Mouse (Mus musculus) CH12.LX (cell line): Measurements from ENCODE around the gene Rhobtb3.

Source experiments
- BHLHE40 ChIP-seq: IDR thresholded peaks from 2 replicates; pipeline ENCODE4 v1.6.1; 2011; ENCODE audit warnings: mild to moderate bottlenecking, low read depth, low read length, improper control_type of control experiment
- CTCF ChIP-seq, 2 experiments: IDR thresholded peaks in 1 of 2; conservative IDR thresholded peaks in 1 of 2; 2 replicates each; pipeline ENCODE4 v1.5.1; 2011 to 2012; ENCODE audit warnings: low read depth in 2 of 2, low read length in 2 of 2, improper control_type of control experiment in 1 of 2, inconsistent platforms in 1 of 2, mild to moderate bottlenecking in 1 of 2, moderate library complexity in 1 of 2
- HCFC1 ChIP-seq: IDR thresholded peaks from 2 replicates; pipeline ENCODE4 v1.6.1; 2012; ENCODE audit warnings: low read depth, mild to moderate bottlenecking, inconsistent platforms, low read length, improper control_type of control experiment
- KAT2A ChIP-seq: IDR thresholded peaks from 2 replicates; pipeline ENCODE4 v1.6.1; 2012; ENCODE audit warnings: low read length, improper control_type of control experiment, inconsistent platforms; ENCODE audit not compliant: insufficient replicate concordance
- MAX ChIP-seq: IDR thresholded peaks from 2 replicates; pipeline ENCODE4 v1.6.1; 2011; ENCODE audit warnings: low read length, improper control_type of control experiment
- PAX5 ChIP-seq: IDR thresholded peaks from 2 replicates; pipeline ENCODE4 v1.6.1; 2012; ENCODE audit warnings: low read length, inconsistent platforms, mixed read lengths
- POLR2A ChIP-seq: IDR thresholded peaks from 2 replicates; pipeline ENCODE4 v1.6.1; 2011; ENCODE audit warnings: low read depth, mild to moderate bottlenecking, improper control_type of control experiment, low read length
- RCOR1 ChIP-seq: conservative IDR thresholded peaks from 2 replicates; pipeline ENCODE4 v1.6.1; 2012; ENCODE audit warnings: low read depth, mild to moderate bottlenecking, inconsistent platforms, low read length, improper control_type of control experiment
- SIN3A ChIP-seq: IDR thresholded peaks from 2 replicates; pipeline ENCODE4 v1.6.1; 2012; ENCODE audit warnings: low read length, improper control_type of control experiment, inconsistent platforms
- SMC3 ChIP-seq: IDR thresholded peaks from 2 replicates; pipeline ENCODE4 v1.6.1; 2011; ENCODE audit warnings: low read depth, low read length, improper control_type of control experiment
- TCF12 ChIP-seq: IDR thresholded peaks from 2 replicates; pipeline ENCODE4 v1.6.1; 2014; ENCODE audit warnings: low read depth, mild to moderate bottlenecking, inconsistent platforms, low read length, improper control_type of control experiment
- ZMIZ1 ChIP-seq: IDR thresholded peaks from 2 replicates; pipeline ENCODE4 v1.6.1; 2012; ENCODE audit warnings: low read depth, mild to moderate bottlenecking, inconsistent platforms, low read length, improper control_type of control experiment

GRCm38 (mm10) chr13:75832697-75833096, 111.0 kb downstream of the Rhobtb3 start:
- no peak for TF ChIP-seq MAX
- TF ChIP-seq ZMIZ1 = no peak
- TF ChIP-seq POLR2A = no peak
- no peak for TF ChIP-seq SMC3
- no peak for TF ChIP-seq PAX5
- TF ChIP-seq CTCF (conservative IDR thresholded peaks at IDR 0.05 in 1 of 2, IDR thresholded peaks at IDR 0.05 in 1 of 2; ENCODE audit: low read depth in 2 of 2, low read length in 2 of 2) = no peak
- no peak for TF ChIP-seq TCF12
- no peak for TF ChIP-seq SIN3A
- TF ChIP-seq KAT2A = no peak
- no peak for TF ChIP-seq RCOR1
- TF ChIP-seq BHLHE40 = no peak
- no peak for TF ChIP-seq HCFC1
